Mouse (Mus musculus) CH12.LX (cell line): Measurements from ENCODE around the gene Hist1h4d. TPM values are rescaled to one million over a fixed set of nuclear protein-coding genes. Genes with fewer than 3 reads are reported as not detected.
A peak's percentile ranks its signal among the peaks of the same experiment; 100 is the strongest.

ENCODE experiments used
- DNase-seq: peaks from one replicate; pipeline ENCODE4 v3.0.0-alpha.2; 2013; ENCODE audit errors: extremely low read depth
- H3K27ac ChIP-seq: 2 replicates; pipeline ENCODE4 v1.5.1; 2012; ENCODE audit warnings: low read depth, mild to moderate bottlenecking, control low read depth, moderate library complexity; ENCODE audit not compliant: insufficient read depth
- H3K27me3 ChIP-seq: replicated peaks from 2 replicates; pipeline ENCODE3; 2012; ENCODE audit warnings: inconsistent platforms
- H3K36me3 ChIP-seq, 2 experiments: replicated peaks in 1 of 2; 2 replicates each; pipeline versions ENCODE3 to v1.6.1; 2012; ENCODE audit warnings: inconsistent platforms in 1 of 2, low read length in 1 of 2, mild to moderate bottlenecking in 1 of 2, mixed read lengths in 1 of 2, moderate library complexity in 1 of 2; ENCODE audit not compliant: control insufficient read depth in 1 of 2, insufficient read depth in 1 of 2
- H3K4me1 ChIP-seq, 2 experiments: 2 replicates each; pipeline ENCODE4 v1.6.1; 2012; ENCODE audit warnings: inconsistent platforms in 1 of 2, moderate library complexity in 1 of 2; ENCODE audit not compliant: insufficient read depth in 2 of 2, control insufficient read depth in 1 of 2
- H3K4me2 ChIP-seq: 2 replicates; pipeline ENCODE4 v1.6.1; 2012; ENCODE audit warnings: low read depth, mild to moderate bottlenecking, control low read depth; ENCODE audit not compliant: poor library complexity, insufficient read depth, severe bottlenecking
- H3K4me3 ChIP-seq, 3 experiments: fragments of 150-350 bp in 1 of 3; sonication (generic) in 1 of 3; replicated peaks in 1 of 3; 2 replicates each; pipeline versions ENCODE3 to v1.5.1; 2011 to 2012; ENCODE audit warnings: low read depth in 2 of 3, low read length in 2 of 3, mild to moderate bottlenecking in 2 of 3, moderate library complexity in 2 of 3, control low read depth in 1 of 3, improper control_type of control experiment in 1 of 3, inconsistent platforms in 1 of 3, mixed read lengths in 1 of 3; ENCODE audit not compliant: poor library complexity in 1 of 3
- H3K79me2 ChIP-seq: replicated peaks from 2 replicates; pipeline ENCODE4 v1.6.1; 2012; ENCODE audit warnings: mild to moderate bottlenecking, moderate library complexity; ENCODE audit not compliant: control insufficient read depth, poor library complexity, insufficient read depth, severe bottlenecking; ENCODE audit errors: extremely low read depth
- H3K9ac ChIP-seq: 2 replicates; pipeline ENCODE4 v1.6.1; 2012; ENCODE audit warnings: low read depth, mild to moderate bottlenecking, control low read depth, moderate library complexity; ENCODE audit not compliant: insufficient read depth
- H3K9me3 ChIP-seq: replicated peaks from 2 replicates; pipeline ENCODE3; 2012; ENCODE audit warnings: low read length, inconsistent platforms, mixed read lengths
- BHLHE40 ChIP-seq: IDR thresholded peaks from 2 replicates; pipeline ENCODE4 v1.6.1; 2011; ENCODE audit warnings: mild to moderate bottlenecking, low read depth, low read length, improper control_type of control experiment
- CHD1 ChIP-seq: IDR thresholded peaks from 2 replicates; pipeline ENCODE4 v1.6.1; 2012; ENCODE audit warnings: low read depth, low read length, improper control_type of control experiment, inconsistent platforms
- CHD2 ChIP-seq: IDR thresholded peaks from 2 replicates; pipeline ENCODE4 v1.6.1; 2011; ENCODE audit warnings: low read length, improper control_type of control experiment
- CTCF ChIP-seq, 2 experiments: IDR thresholded peaks in 1 of 2; conservative IDR thresholded peaks in 1 of 2; 2 replicates each; pipeline ENCODE4 v1.5.1; 2011 to 2012; ENCODE audit warnings: low read depth in 2 of 2, low read length in 2 of 2, improper control_type of control experiment in 1 of 2, inconsistent platforms in 1 of 2, mild to moderate bottlenecking in 1 of 2, moderate library complexity in 1 of 2
- ELF1 ChIP-seq: IDR thresholded peaks from 2 replicates; pipeline ENCODE4 v1.6.1; 2014; ENCODE audit warnings: low read depth, mild to moderate bottlenecking, inconsistent platforms, low read length, improper control_type of control experiment
- EP300 ChIP-seq: IDR thresholded peaks from 2 replicates; pipeline ENCODE4 v1.6.1; 2011; ENCODE audit warnings: low read length, improper control_type of control experiment
- ETS1 ChIP-seq: conservative IDR thresholded peaks from 2 replicates; pipeline ENCODE4 v1.6.1; 2012; ENCODE audit warnings: low read depth, mild to moderate bottlenecking, inconsistent platforms, low read length, improper control_type of control experiment, moderate library complexity
- GABPA ChIP-seq: IDR thresholded peaks from 2 replicates; pipeline ENCODE4 v1.6.1; 2012; ENCODE audit warnings: low read depth, low read length, improper control_type of control experiment, inconsistent platforms; ENCODE audit not compliant: insufficient replicate concordance
- HCFC1 ChIP-seq: IDR thresholded peaks from 2 replicates; pipeline ENCODE4 v1.6.1; 2012; ENCODE audit warnings: low read depth, mild to moderate bottlenecking, inconsistent platforms, low read length, improper control_type of control experiment
- IRF4 ChIP-seq: IDR thresholded peaks from 2 replicates; pipeline ENCODE4 v1.6.1; 2014; ENCODE audit warnings: low read depth, mild to moderate bottlenecking, inconsistent platforms, low read length, improper control_type of control experiment
- JUN ChIP-seq: IDR thresholded peaks from 2 replicates; pipeline ENCODE4 v1.6.1; 2011; ENCODE audit warnings: low read depth, mild to moderate bottlenecking, low read length, improper control_type of control experiment, moderate library complexity; ENCODE audit not compliant: insufficient read depth
- JUND ChIP-seq: conservative IDR thresholded peaks from 2 replicates; pipeline ENCODE4 v1.6.1; 2011; ENCODE audit warnings: low read depth, low read length, improper control_type of control experiment
- KAT2A ChIP-seq: IDR thresholded peaks from 2 replicates; pipeline ENCODE4 v1.6.1; 2012; ENCODE audit warnings: low read length, improper control_type of control experiment, inconsistent platforms; ENCODE audit not compliant: insufficient replicate concordance
- MAFK ChIP-seq: IDR thresholded peaks from 2 replicates; pipeline ENCODE4 v1.6.1; 2011; ENCODE audit warnings: low read length, improper control_type of control experiment; ENCODE audit not compliant: insufficient replicate concordance
- MAX ChIP-seq: IDR thresholded peaks from 2 replicates; pipeline ENCODE4 v1.6.1; 2011; ENCODE audit warnings: low read length, improper control_type of control experiment
- MEF2A ChIP-seq: IDR thresholded peaks from 2 replicates; pipeline ENCODE4 v1.6.1; 2014; ENCODE audit warnings: low read depth, mild to moderate bottlenecking, inconsistent platforms, low read length, improper control_type of control experiment, borderline replicate concordance
- MXI1 ChIP-seq: IDR thresholded peaks from 2 replicates; pipeline ENCODE4 v1.6.1; 2011; ENCODE audit warnings: mild to moderate bottlenecking, low read depth, low read length, improper control_type of control experiment
- MYC ChIP-seq: IDR thresholded peaks from 2 replicates; pipeline ENCODE4 v1.6.1; 2011; ENCODE audit warnings: low read depth, mild to moderate bottlenecking, improper control_type of control experiment, low read length
- NELFE ChIP-seq: IDR thresholded peaks from 2 replicates; pipeline ENCODE4 v1.6.1; 2011; ENCODE audit warnings: low read depth, low read length, improper control_type of control experiment
- NRF1 ChIP-seq: IDR thresholded peaks from 2 replicates; pipeline ENCODE4 v1.6.1; 2014; ENCODE audit warnings: low read depth, mild to moderate bottlenecking, inconsistent platforms, low read length, improper control_type of control experiment, moderate library complexity
- PAX5 ChIP-seq: IDR thresholded peaks from 2 replicates; pipeline ENCODE4 v1.6.1; 2012; ENCODE audit warnings: low read length, inconsistent platforms, mixed read lengths
- POLR2A ChIP-seq: IDR thresholded peaks from 2 replicates; pipeline ENCODE4 v1.6.1; 2011; ENCODE audit warnings: low read depth, mild to moderate bottlenecking, improper control_type of control experiment, low read length
- POLR2AphosphoS2 ChIP-seq: IDR thresholded peaks from 2 replicates; pipeline ENCODE4 v1.6.1; 2011; ENCODE audit warnings: low read depth, low read length, improper control_type of control experiment
- RAD21 ChIP-seq: IDR thresholded peaks from 2 replicates; pipeline ENCODE4 v1.6.1; 2011; ENCODE audit warnings: low read depth, mild to moderate bottlenecking, low read length, improper control_type of control experiment, moderate library complexity
- SIN3A ChIP-seq: IDR thresholded peaks from 2 replicates; pipeline ENCODE4 v1.6.1; 2012; ENCODE audit warnings: low read length, improper control_type of control experiment, inconsistent platforms
- SMC3 ChIP-seq: IDR thresholded peaks from 2 replicates; pipeline ENCODE4 v1.6.1; 2011; ENCODE audit warnings: low read depth, low read length, improper control_type of control experiment
- TCF12 ChIP-seq: IDR thresholded peaks from 2 replicates; pipeline ENCODE4 v1.6.1; 2014; ENCODE audit warnings: low read depth, mild to moderate bottlenecking, inconsistent platforms, low read length, improper control_type of control experiment
- USF1 ChIP-seq: IDR thresholded peaks from 2 replicates; pipeline ENCODE4 v1.6.1; 2014; ENCODE audit warnings: low read depth, mild to moderate bottlenecking, inconsistent platforms, low read length, improper control_type of control experiment
- USF2 ChIP-seq: conservative IDR thresholded peaks from 2 replicates; pipeline ENCODE4 v1.6.1; 2011; ENCODE audit warnings: low read depth, low read length, improper control_type of control experiment
- ZC3H11A ChIP-seq: IDR thresholded peaks from 2 replicates; pipeline ENCODE4 v1.6.1; 2012; ENCODE audit warnings: low read depth, mild to moderate bottlenecking, inconsistent platforms, low read length, improper control_type of control experiment
- ZKSCAN1 ChIP-seq: IDR thresholded peaks from 2 replicates; pipeline ENCODE4 v1.6.1; 2012; ENCODE audit warnings: low read depth, inconsistent platforms, low read length, improper control_type of control experiment, borderline replicate concordance
- ZMIZ1 ChIP-seq: IDR thresholded peaks from 2 replicates; pipeline ENCODE4 v1.6.1; 2012; ENCODE audit warnings: low read depth, mild to moderate bottlenecking, inconsistent platforms, low read length, improper control_type of control experiment
- ZNF384 ChIP-seq: IDR thresholded peaks from 2 replicates; pipeline ENCODE4 v1.6.1; 2012; ENCODE audit warnings: low read depth, low read length, improper control_type of control experiment, inconsistent platforms
- dilution Hi-C: fragments of 300-500 bp; cut with MboI; formaldehyde crosslinking; loops from 2 replicates; pipeline ENCODE4 v1.14.3; 2020; ENCODE audit warnings: low sequenced_read_pairs; ENCODE audit not compliant: extremely low pct_unique_long_range_greater_than_20kb, extremely low pct_ligation_motif_present
- in situ Hi-C: fragments of 300-500 bp; cut with MboI; formaldehyde crosslinking; loops from 3 replicates; pipeline ENCODE4 v1.14.3; 2019; ENCODE audit warnings: low sequenced_read_pairs, low pct_ligation_motif_present, low pct_unique_long_range_greater_than_20kb, mixed read lengths
- polyA plus RNA-seq: library from polyadenylated mRNA; unstranded; fragments of >175 nt; gene quantifications from 2 replicates; pipeline ENCODE4 v1.2.1, GENCODE M21; 2012; ENCODE audit warnings: low read depth; ENCODE audit not compliant: insufficient read length
- total RNA-seq, 2 experiments: library from RNA; depleted of rRNA; stranded (reverse); fragments of 300-350 nt in 1 of 2; fragments of >200 nt in 1 of 2; gene quantifications; 2 replicates each; pipeline ENCODE4 v1.2.3; 2012 to 2014

The Hist1h4d gene
- total and polyA plus RNA-seq, 3 experiments, result 6.7 to 1,831 (median 27.7) TPM

DNA sequence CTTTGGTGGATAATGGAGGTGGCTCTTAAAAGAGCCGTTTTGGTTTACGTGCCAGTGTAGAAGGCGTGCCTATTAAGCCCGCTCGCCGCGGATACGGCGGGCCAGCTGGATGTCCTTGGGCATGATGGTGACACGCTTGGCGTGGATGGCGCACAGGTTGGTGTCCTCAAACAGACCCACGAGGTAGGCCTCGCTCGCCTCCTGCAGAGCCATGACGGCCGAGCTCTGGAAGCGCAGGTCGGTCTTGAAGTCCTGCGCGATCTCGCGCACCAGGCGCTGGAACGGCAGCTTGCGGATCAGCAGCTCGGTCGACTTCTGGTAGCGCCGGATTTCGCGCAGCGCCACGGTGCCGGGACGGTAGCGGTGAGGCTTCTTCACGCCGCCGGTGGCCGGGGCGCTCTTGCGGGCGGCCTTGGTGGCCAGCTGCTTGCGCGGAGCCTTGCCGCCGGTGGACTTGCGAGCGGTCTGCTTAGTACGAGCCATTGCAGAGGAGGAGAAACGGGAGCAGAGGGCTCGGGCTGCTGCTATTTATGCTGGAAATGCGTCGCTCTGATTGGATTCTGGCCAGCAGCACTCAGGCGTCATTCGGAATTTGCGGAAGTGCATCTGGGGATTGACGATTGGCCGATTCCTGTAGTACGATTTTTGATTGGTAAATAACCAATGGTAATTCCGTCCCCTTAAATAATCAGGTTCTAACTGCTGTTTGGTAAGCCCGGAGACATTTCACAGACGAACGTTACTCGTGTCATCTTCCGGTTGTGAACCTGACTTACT lies 19.3 kb upstream of the Hist1h4d start, which contains the start of gene Hist1h3e (continued):
- TF ChIP-seq BHLHE40 (peak; percentile 41; the same call in 1 of the 2 replicates), MAX (0 out of 2 replicates have a peak, but pooled peaks have one; percentile 70), CTCF (conservative IDR thresholded peaks at IDR 0.05 in 1 of 2, IDR thresholded peaks at IDR 0.05 in 1 of 2; ENCODE audit: low read depth in 2 of 2, low read length in 2 of 2) (0 out of 4 replicates have a peak, but pooled peaks of 1 of the 2 experiments have one; percentile 0), KAT2A (0 out of 2 replicates have a peak, but pooled peaks have one; percentile 63)

DNA sequence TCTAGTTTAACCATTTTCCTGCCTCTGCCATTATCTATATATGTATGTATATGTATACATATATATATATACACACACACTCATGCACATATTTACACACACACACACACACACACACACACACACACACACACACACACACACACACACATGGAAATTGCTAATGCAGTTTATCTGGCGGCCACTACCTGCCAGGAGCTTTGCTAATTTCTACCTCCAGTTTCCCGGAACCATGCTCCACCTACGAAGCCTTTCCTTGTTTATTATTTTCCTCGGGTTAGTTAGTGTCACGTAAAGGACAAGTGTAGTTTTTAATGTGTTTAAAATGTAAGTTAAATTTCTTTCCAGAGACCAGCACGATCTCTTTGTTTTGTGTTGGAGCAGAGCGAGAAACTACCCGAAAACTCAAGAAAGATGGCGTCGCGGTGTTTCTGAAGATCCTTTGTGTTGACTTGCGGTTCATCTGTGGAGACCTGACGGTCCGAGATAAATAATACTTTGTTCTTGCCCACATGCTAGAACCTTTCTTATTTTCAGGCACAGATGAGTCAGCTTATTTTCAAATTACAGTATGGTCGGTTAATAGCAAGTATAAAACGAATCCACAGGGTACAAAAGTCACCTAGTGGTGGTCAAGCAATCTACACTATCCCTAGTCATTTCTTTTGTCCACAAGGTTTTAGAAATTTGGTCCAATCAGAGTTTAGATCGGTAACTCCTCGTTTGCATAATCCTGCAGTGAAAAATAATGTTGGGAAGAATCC lies 18.5 kb upstream of the Hist1h4d start:
- H3K27ac ChIP-seq, result peak overlapping the region; percentile 97
- H3K9ac ChIP-seq, result peak overlapping the region; percentile 100
- H3K4me1 ChIP-seq, result peaks cover 3 to 22% of the 10 kb centered on the region in 2 experiments; a peak in 2 of 4 replicates
- peak overlapping the region; percentile 99 for H3K4me2 ChIP-seq
- in situ Hi-C loops, result loop anchor here (25.0 kb wide), 1 partner anchor 1826 kb away; the partner anchor contains the start of gene Hist1h4j
- dilution Hi-C loops, result no loop called here
- H3K4me3 ChIP-seq, result peak overlapping the region; percentile 35 to 58 (median 49)
- no peaks in the 10 kb centered on the region for H3K36me3 ChIP-seq
- H3K79me2 ChIP-seq, result no peaks in the 10 kb centered on the region
- no peaks in the 10 kb centered on the region for H3K9me3 ChIP-seq
- no peaks in the 10 kb centered on the region for H3K27me3 ChIP-seq
- DNase-seq, result peak; percentile 76
- TF ChIP-seq MYC (no peak), ELF1 (no peak), JUN (no peak), CHD2 (peak; percentile 24; the same call in 1 of the 2 replicates), MEF2A (no peak; the same call in 1 of the 2 replicates), ZMIZ1 (no peak), MAX (0 out of 2 replicates have a peak, but pooled peaks have one; percentile 8), POLR2AphosphoS2 (no peak), MXI1 (0 out of 2 replicates have a peak, but pooled peaks have one; percentile 5), RAD21 (no peak), ZKSCAN1 (no peak), ZNF384 (no peak), IRF4 (no peak), MAFK (0 out of 2 replicates have a peak, but pooled peaks have one; percentile 69), SMC3 (no peak), ZC3H11A (no peak), BHLHE40 (no peak), CTCF (conservative IDR thresholded peaks at IDR 0.05 in 1 of 2, IDR thresholded peaks at IDR 0.05 in 1 of 2; ENCODE audit: low read depth in 2 of 2, low read length in 2 of 2) (peak in 1 of 2 experiments; percentile 59; a peak in 2 of 4 replicates), POLR2A (no peak), USF1 (no peak), EP300 (no peak), PAX5 (no peak), GABPA (no peak), NRF1 (no peak), KAT2A (no peak), USF2 (no peak), ETS1 (no peak), TCF12 (peak; percentile 65; the same call in 1 of the 2 replicates), JUND (no peak), NELFE (no peak), HCFC1 (peak; percentile 50; the same call in 1 of the 2 replicates), CHD1 (peak; percentile 16; the same call in 1 of the 2 replicates), SIN3A (peak; percentile 5; the same call in 1 of the 2 replicates)
